Mouse (Mus musculus): ENCODE results near the gene Rapgef4.

Rapgef4 gene

DNA sequence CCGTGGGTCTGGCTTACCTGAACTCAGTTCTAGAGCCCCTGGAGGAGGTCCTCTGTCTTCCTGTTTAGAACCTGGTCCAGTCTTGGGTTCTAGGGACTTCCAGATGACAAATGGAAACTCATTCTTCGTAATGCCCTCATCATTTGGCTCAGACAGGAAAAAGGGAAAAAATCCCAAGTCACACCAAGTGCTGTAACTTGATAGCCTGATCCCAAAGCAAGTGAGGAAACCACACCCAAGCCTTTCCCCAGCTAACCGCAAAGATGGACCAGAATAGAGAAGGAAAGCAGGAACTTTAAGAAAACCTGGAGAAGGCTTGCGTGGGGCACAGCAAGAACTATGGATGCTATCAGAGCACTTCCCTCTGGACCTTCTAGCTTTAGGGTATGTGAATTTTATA, 167.6 kb downstream of the Rapgef4 start:
- DNase-seq (ENCODE audit: low spot score in 2 of 2), result no peak

DNA sequence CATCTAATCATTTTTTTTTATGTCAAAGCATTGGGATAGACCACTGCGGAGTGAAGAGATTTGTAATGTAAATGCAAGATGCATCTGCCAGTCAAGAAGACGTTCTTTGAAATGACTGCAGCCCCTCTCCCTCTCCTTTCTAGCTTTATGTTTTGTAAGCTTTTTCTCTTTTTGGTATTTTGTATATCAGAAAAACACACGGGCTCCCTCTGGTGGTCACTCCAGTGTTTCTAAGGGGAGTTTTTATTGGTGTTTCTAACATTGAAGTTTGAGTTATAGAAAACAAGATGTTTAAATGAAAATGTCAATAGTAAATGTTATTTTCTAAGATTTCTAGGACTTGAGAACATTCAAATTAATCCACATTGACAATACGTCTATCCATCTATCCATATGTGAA, 168.0 kb downstream of the Rapgef4 start:
- peak in 1 of 2 experiments; percentile 76 for DNase-seq (ENCODE audit: low spot score in 2 of 2)

DNA sequence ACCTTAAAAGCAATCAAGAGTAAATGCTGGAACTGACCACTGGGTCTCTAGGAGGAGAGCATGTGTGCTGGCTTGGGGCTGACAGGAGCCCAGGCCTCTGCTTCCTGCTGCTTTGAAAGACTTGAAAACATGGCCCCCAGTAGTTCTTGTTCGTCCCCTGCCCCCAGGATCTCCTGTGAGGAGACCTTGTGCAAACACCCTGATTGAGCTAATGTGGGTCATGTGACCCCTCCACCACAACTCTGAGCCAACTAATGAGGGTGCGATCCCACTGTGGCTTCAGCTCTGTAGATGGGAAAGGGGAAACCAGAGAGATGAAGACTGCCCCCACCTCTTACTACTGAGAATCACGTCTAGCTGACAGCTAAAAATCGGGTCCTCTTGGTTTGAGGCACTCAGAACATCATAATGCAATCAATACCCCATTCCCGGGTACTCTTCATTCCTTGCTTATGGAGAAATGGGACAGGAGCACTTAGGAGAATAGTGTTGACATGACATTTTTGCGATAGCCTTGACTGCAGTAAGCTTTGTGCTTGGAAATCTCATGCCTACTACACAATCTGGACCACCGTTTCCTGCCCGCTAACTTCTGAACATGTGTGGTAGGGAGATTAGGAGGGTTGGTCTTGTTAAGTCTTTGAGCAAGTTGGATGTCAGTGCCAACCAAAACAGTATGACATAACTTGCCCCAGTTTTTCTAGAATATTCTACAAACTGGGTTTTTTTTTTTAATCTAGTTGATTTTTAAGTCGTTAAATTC, 170.9 kb downstream of the Rapgef4 start:
- DNase-seq (ENCODE audit: low spot score in 2 of 2), result no peak

DNA sequence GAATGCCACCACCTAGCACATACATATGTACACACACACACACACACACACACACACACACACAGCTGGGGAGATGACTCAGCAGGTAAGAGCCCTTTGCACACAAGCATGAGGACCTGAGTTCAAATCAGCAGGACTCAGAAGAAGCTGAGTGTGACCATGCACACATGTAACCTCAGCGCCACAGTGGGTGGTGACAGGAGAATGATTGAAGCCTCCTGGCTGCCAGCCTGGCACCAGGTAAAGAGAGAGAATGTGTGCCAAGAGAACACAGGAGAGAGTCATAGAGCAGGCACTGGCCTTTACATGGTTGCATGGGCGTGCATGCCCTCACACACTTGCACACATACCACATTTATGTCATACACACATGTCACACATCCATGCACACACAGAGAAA, 171.7 kb downstream of the Rapgef4 start:
- no peak for DNase-seq (ENCODE audit: low spot score in 2 of 2)

DNA sequence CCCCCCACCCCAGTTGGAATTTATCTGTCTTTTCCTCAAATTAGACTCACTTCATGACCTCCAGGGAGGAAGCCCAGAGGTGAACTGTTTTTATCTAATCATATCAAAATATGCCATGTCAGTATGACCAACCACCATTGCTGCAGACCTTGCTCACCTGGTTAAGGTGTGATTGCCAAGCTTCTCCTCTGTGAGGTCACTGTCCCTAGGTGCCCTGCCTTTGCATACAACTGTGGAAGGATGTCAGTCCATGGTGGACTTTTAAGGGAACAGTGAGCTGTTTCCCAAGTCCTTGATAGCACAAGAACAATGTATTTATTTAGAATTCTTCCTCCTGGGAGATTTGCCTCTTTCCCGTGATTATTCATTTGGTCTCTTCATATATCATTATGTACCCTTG, 172.8 kb downstream of the Rapgef4 start:
- no peak for DNase-seq (ENCODE audit: low spot score in 2 of 2)

DNA sequence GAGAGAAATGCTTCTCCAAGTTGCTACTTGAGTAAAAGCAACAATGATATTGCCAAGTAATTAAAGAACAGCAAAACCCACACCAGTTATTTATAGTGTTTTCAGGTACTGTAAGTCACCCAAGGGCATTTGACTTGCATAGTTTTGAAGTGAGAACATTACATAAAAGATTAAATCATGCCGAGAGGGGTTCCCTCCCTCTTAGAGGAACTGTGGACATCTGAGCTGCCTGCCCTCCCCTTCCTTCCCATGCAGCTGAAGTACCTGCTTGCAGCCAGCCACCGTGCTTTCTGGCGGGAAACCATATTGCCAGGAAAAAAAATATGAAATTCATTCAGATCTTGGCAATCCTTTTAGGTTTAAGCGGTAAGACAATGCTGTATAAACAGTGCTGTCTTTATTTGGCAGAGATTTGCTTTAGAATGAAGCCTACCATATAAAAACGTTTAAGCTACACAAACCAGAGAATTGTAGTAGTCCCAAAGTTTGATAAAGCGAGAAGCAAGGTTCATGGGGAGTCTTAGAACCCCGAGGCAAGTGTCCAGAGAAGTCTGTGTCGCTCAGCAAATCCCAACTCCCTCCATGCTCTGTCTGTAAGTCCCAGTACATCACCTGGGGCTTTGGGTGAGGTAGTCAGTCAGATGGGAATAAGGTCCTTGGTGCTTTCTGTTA, 174.2 kb downstream of the Rapgef4 start:
- DNase-seq (ENCODE audit: low spot score in 2 of 2), result no peak

DNA sequence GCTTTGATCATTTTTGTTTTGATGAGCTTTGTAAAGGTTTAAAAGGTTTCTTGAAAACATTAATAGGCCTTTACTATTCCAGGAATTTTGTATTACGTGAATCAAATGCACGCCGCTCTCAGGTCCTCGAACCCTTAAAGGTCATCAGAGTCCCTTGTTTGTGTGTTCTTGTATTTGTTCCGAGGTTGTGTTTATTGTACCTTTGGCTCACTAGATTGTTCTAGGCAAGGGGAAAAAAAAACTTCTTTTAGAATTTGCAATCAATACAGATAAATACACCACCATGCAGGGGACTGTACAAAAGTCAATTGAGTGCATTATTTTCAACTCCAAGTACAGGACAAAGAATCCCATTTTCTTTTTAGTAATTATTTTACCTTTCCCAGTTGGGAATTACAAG, 175.4 kb downstream of the Rapgef4 start:
- no peak for DNase-seq (ENCODE audit: low spot score in 2 of 2)

DNA sequence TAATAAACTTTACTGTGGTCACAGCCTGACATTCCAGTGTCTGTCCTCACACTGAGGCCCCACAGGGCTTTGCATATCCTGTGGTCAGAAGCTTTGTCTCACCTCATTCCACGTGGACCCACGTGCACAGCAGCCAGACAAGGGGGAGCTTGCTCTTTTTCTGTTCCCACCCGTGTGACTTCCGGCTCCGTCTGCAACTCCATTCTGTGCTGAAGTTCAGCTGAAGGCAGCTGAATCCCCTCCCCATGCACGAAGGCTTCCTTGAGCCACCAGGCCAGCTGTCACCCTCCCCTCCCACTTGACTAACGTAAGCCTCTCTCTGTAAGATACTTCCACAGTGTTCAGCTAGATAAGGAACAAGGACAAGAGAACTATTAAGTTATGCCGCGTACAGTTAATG, 176.5 kb downstream of the Rapgef4 start:
- no peak for DNase-seq (ENCODE audit: low spot score in 2 of 2)

DNA sequence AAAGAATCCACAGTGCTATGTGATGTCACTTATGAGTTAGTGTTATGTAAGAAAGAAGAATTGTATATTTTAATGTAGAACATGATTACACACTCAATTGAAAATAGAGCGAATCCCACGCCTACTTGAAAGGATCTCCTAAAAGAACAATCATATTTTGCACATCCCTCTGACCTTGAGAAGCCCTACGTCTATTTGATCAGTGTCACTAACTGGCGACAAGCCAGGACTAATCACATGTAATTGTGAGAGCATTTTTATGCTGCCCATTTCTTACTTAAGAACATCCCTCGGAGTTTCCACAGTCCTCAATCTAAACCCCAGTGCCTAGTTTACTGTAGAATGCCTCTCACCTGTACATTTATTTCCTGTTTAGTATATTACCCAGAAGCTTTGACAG, 177.0 kb downstream of the Rapgef4 start:
- no peak for DNase-seq (ENCODE audit: low spot score in 2 of 2)

DNA sequence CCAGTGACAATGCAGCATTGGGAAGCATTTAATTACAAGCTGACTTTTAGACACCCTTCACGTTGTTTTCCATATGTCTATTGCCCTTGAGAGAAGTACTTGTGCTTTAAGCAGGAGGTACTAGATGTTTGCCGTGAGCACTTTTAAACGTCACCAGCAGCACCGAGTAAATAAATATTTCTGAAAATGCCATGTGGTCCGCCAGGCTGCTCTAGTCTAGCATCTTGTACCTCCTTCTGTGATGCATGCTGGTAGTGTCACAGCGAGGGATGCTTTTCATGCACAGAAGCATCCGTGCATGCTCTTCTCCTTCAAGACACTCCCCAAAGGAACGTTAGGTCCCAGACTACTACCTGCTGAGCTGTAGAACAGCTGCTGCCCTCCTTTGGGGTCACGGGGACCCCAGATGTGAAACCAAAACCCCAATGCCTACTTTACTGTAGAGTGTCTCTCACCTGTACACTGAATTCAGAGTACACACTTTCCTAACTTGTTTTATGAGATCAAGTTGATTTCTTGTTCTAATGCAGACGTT, 177.7 kb downstream of the Rapgef4 start:
- DNase-seq (ENCODE audit: low spot score in 2 of 2), result no peak

DNA sequence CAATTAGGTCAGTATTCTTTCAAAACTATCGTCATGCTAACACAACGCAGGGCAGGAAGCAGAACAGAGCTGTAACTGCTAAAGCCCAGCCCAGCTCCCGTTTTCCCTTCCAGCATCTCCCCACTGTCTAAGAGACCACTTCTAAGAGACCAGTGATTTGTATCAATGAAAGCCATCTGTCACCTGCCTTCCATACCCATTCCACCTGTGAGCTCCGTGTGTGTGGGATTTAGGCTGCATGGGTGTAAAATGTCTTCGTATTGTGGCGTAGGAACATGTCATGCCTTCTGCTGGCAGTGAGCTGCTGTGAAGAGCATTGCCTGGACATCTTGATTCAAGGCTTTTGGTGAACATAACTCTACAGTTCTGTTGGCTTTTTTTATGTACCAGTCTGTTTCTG, 178.2 kb downstream of the Rapgef4 start:
- no peak for DNase-seq (ENCODE audit: low spot score in 2 of 2)

DNA sequence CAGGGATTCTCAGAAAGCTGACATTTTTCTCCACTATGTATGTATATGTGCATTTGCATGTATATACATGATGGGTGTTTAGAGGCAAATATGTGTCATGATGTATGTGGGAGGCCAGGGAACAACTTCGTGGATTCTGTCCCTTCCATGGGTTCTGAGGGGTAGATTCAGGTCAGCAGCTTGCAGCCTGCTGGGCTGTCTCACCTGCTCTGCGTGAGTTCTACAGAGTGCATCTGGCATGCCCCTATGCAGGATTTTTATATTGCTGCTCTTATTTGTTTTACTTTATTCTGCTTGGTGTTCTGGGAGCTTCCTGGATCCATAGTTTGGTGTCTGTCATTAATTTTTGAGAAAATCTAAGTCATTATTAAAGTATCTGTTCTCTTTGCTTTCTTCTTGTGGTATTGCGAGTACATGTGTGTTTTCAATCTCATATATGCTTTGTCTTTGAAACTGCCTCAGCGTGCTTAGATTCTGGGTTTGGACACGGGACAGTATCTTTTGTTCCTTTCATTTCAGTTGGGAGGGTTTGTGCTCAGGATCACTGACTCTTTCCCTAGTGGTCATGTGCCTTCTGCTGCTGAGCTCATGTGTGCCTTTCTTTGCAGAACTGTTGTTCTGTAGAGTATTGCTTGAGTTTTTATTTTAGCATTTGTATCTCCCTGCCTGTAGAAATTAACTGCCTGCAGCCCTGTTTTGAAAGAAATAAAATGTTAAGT, 184.3 kb downstream of the Rapgef4 start:
- no peak for DNase-seq (ENCODE audit: low spot score in 2 of 2)

DNA sequence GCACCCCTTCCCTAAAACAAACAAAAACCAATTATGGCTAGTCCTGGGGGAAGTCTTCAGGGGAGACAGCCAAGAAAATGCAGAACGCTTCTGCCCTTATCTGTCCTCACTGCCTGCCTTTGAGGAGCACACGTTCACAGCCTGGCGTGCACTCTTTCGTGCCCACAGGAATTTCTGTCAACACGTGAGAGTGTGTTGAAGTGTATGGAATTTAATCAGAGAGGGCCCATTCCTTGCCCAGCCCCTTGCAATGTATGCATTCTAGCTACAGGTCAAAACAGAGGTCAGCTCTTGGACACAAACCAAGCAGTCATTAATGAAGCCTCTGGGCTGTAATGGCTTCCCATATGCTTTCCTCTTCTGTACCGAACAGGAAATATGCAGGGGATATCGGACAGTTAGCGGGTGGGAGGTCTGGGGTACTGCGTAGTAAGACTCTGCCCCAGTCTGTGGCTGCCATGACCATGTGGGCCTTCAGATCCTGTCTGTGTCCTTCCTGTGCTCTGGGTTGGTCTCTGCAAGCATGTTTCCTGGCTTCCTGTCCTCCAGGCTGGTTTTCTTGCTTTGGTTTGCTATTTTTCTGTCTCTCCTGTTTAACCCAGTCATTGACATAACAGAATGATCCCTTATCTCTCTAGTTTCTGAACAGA, 188.5 kb downstream of the Rapgef4 start:
- DNase-seq (ENCODE audit: low spot score in 2 of 2), result no peak

DNA sequence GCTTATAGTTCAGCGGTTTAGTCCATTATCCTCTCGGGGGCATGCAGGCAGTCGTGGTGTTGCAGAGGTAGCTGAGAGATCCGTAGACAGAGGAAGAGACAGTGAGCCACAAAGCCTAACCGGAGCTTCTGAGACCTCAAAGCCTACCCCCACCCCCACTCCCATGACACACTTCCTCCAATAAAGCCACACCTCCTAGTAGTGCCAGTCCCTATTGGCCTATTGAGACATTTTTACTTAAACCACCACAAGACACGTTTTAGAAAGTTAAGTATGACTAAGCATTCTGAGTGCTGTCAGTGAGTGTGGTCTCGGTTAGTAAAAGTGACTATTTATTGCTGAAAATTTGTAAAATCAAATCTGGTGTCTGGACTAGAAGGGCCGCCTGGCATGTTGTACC, 189.5 kb downstream of the Rapgef4 start:
- no peak for DNase-seq (ENCODE audit: low spot score in 2 of 2)

DNA sequence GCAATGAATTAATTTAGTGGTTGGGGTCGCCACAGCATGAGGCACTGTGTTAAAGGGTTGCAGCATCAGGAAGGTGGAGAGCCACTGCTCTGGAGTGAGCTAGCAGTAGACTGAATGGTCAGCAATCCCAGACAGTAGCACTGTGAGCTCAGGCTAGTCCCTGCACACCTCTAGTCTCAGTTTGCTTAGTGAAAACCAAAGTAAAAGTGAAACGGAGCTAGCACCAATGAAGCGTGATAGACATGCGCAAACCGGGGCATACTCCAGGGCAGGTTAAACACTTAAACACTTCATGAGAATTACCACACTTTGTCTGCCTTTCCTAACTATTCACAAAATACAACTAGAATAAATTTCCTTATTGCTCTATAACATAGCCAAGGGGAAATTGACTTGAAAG, 190.2 kb downstream of the Rapgef4 start:
- no peak for DNase-seq (ENCODE audit: low spot score in 2 of 2)

DNA sequence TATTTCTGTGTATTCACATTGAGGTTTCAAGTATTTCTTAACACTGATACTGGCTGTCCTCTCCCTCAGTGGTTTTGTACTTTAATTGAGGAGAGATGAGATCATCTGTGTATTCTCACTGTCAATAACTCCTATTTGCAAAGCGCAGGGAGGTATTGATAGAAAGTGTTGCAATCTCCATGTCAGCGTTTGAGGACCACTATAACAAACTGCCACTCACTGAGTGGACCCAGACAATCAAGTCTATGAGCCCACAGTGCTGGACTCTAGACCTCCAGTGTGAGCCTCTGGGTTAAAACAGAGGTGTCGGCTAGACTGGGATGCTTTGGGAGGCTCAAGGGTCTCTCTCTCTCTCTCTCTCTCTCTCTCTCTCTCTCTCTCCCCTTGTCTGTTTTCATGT, 192.0 kb downstream of the Rapgef4 start:
- DNase-seq (ENCODE audit: low spot score in 2 of 2), result no peak

DNA sequence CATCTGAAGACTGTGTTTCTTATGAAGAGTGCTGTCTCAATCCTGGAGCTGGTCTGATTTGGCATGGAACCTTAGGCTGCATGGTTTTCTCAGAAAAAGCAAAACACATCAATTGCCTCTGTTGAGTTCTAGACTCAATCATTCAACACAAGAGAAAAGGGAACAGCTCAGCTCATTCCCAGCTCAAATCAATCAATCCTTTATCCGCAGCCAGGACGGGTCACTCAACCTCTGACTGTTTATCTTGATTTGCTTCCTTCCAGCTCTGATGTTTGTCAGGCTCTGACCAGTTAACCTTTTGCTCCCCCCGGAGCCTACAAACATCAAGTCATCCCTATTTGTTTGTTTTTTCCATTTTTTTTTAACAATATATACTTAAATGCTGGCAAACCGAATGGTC, 192.8 kb downstream of the Rapgef4 start:
- no peak for DNase-seq (ENCODE audit: low spot score in 2 of 2)

DNA sequence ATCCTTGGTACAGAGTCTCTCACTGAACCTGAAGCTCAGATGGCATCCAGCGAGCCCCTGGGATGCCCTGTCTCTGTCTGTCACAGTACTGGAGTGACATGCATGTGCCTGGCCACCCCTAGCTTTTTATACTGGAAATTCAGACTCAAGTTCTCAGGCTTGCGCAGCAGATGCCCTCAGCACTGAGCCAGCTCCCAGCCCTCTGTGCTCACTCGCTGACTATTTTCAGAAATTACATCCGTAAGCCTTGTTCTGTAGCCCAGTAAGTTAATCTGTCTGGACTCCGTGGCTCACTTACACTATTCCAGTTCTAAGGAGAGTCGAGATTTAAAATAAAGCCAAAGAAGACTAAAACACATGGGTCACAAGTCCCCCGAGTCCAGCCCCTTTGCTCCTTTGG, 194.5 kb downstream of the Rapgef4 start:
- no peak for DNase-seq (ENCODE audit: low spot score in 2 of 2)

DNA sequence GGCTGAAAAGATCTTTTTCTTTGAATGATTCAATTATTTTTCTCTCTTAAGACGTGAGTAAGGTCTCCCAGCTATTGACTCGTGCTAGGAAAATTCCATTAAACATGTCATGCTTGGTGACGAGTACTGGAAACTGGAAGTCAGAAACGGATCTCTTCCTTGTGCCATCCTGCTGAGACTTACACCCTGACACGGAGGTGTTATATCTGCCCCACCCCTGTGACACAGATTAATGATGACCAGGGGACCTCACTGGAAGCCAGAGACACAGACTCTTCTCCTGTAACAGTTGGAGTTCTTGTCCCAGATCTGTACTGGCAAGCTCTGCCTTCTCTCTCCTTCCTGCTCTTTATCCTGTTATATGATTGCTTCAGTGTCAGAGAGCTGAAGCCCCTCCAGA, 194.9 kb downstream of the Rapgef4 start:
- no peak for DNase-seq (ENCODE audit: low spot score in 2 of 2)

DNA sequence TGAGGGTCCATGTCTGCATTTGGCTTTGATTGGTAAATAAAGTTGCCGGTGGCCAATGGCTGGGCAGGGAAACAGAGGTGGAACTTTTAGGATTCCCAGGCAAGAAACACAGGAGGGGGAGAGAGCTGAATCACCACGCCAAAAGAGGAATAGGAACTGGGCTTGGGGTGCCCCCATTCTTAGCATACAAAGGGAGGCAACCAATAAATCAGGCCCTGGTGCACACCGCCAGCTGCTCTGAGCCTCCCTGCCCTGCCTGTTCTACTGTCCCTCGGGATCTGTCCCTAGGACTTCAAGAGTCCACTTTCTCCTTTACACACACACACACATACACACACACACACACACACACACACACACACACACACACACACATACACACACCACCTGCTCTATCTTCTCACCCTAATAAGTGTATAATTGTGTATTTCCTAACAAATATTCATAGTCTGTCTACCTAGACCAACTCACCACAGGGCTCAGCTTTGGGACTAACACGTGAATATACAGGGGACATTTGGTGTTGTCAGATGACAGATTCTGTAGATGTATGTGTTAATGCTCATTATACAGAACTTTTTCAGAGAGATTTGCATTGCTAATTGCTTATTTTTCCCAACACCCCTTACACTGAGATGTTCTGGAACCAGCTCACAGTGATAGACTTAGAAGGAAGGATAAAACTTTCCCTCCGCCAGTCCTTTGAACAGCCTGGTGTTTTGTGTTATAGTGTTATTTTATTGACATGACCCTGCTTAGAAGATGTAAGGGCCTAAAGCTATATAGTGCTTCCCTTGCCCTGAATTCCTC, 196.4 kb downstream of the Rapgef4 start:
- no peak for DNase-seq (ENCODE audit: low spot score in 2 of 2)

DNA sequence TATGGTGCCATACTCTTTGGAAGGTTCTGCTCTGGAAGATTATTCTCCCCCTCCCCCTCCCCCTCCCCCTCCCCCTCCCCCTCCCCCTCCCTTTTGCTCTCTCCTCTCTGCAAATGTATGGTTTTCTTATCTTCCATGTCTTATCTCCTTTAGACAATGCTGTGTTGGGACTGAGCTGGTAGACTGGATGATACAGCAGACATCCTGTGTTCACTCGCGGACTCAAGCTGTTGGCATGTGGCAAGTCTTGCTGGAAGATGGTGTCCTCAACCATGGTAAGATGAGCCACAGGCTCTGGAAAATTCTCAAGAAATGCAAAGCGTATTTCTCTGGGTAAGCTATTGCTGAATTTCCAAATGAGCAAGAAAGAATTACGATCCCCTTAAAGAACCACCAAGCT, 197.0 kb downstream of the Rapgef4 start:
- DNase-seq (ENCODE audit: low spot score in 2 of 2), result no peak
